Mouse (Mus musculus) ES-CJ7 (cell line): ENCODE results near the gene Gm47955.

Experiments used
- DNase-seq: peaks from one replicate; pipeline ENCODE4 v3.0.0; 2011; ENCODE audit warnings: low read depth, low spot score

Gene Gm47955

DNA sequence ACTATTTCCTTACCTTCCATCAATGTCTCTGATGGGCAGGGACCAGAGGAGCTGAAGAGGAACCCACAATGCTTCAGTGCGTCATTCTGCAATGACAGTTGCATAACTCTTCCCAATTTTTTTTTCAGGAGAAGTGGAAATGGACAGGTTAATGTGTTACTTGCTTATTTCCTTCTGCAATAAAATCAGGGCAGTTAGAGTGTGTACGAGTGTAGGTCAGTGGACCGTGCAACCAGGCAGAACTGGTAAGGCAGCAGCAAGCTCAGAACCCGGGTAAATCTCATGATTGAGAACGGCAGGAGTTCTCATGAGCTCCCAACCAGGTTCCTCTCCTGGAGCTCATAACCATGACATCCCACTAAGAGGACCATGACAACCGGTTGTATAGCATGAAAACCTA is 32.0 kb downstream of the Gm47955 start:
- DNase-seq = no peak

DNA sequence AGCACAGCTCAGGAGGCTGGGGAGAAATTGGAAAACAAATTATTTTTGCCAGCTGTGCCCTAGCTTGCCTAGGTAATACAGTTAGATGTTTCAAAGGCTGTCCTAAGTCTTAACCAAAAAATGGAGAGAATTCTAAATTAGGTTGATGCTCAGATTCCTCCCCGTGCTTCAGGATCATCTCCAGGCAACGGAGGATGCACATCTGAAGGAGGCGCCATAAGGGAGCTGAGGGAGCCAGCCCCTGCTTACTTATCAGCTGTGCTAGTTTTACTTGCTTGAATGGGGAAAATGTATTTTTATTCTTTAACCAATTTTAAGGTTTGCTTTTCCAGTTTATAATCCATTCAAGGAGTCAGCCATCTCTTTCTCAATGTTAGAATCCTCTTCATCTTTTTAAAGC is 33.9 kb downstream of the Gm47955 start:
- DNase-seq = no peak

DNA sequence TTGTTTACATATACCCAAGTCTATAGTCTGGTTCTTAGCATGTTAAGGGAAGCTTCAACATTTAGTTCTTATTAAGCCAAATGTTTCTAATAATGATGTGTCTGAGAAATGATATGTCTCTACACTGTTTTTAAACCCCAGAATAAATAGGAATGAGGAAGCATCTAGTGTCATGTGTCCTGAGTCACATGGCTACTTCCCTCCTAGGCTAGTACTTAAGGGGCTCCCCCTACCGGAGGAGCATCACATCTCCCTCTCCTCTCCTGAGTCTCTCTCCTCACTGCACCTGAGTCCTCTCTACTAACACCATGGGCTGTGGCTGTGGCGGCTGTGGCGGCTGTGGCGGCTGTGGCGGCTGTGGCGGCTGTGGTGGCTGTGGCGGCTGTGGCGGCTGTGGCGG is 40.2 kb downstream of the Gm47955 start, which contains the start of gene Gm47959:
TSS of gene Gm47959 (plus strand) at position 243 of the 400 bp plus-strand sequence.
- peak; percentile 76 for DNase-seq

DNA sequence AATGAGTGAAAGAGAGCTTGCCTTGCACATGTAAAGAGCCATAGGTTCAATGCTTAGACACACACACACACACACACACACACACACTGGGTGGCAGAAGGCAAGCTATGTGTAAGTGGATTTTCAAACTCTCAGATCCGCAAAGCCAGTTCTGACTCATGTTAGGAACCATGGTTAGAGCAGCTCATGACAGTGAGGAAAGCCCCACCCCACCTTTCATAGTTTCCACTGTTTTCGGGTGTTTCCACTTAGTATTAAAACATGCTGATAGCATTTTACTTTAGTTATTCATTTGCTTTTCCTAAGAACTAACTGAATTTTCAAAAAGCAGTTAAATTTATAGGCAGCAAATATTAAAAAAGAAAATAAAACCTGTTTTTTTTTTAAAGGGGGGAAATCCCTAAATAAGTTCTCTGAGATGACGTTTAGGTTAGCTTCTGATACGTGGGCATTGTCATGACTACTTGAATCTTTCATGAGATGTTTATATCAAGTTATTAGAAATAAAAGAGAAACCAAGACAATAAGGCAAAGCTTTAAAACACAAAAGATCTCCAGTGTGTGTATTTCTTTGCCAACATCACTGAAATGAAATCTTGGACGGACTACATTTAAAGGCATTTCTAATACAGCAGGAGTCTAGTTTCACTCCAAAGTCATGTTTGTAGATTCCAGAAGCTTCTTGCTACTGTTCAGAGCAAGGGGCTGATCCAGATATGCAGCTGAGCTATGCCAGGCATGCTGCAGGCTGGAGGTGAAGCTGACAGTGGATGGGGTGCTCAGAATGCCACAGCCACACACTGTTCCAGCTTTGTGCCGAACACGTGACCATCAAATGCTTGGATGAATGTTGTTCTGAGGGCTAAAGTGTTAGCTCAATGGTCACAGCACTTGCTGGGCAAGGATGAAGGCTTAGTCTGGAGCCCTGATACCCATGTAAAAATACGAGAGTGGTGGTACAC is 46.4 kb downstream of the Gm47955 start:
- no peak for DNase-seq

DNA sequence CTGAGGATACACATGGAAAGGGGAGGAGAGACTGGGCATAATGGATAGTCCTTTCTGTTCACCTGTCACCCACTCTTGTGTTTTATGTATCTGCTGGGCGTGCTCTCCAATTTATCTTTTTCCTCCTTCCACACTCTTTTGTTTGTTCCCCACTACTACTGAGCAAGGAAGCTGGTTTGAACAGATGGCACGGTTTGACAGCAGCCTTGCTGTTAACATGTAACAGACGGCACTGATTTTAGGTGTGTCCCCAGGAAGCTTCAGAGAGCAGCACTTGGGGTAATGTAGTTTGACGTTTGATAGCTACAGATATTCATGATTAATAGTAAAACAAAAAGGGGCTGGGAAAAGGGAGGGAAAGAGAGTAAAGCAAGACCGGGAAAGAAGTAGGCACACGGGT is 47.4 kb downstream of the Gm47955 start:
- DNase-seq = no peak
